ENCODE assay signal across 18 mouse cellular contexts in genomic region chr6:142932582-142932981, GRCm38 (mm10). TPM values are rescaled to one million over a fixed set of nuclear protein-coding genes. Genes with fewer than 3 reads are reported as not detected.
DNase-seq lines count a peak whose midpoint lies in the region; ATAC-seq and TF ChIP-seq lines count a peak whose summit lies in the region.
"Had no signal": no experiment of that assay in that cellular context is flagged by ENCODE, and none has a peak within 500 bp of the region (broad histone marks: within the 10 kb centered on the region; RNA-seq: fewer than 3 reads in every experiment).

No protein-coding gene starts in this region.

- no peak for TF ChIP-seq POLR2A in heart, adult 2 months (IDR thresholded peaks at IDR 0.05; ENCODE audit: insufficient read depth, low read depth, low read length)
- TF ChIP-seq POLR2A in spleen, adult 2 months (IDR thresholded peaks at IDR 0.05; ENCODE audit: low read depth, low read length): no peak

- no peaks in the 10 kb centered on the region for H3K9me3 ChIP-seq in heart, embryonic 12.5 days (replicated peaks)
- no peaks in the 10 kb centered on the region for H3K9me3 ChIP-seq in hindbrain, embryonic 13.5 days
- no peaks in the 10 kb centered on the region for H3K9me3 ChIP-seq in hindbrain, embryonic 10.5 days
- H3K9me3 ChIP-seq in midbrain, postnatal 0 days (ENCODE audit: low read length): no peaks in the 10 kb centered on the region
- H3K9me3 ChIP-seq: embryonic facial prominence, embryonic 15.5 days; midbrain, embryonic 13.5 days; neural tube, embryonic 15.5 days had no signal

- no peak for TF ChIP-seq CTCF in heart, adult 2 months (IDR thresholded peaks at IDR 0.05)
- no peak for TF ChIP-seq CTCF in spleen, adult 2 months (IDR thresholded peaks at IDR 0.05; ENCODE audit: extremely low read depth, insufficient read depth, insufficient read length, insufficient replicate concordance)
- no peak for TF ChIP-seq CTCF in midbrain, postnatal 0 days (IDR thresholded peaks at IDR 0.05)

- H3K27me3 ChIP-seq in heart, embryonic 12.5 days (replicated peaks): no peaks in the 10 kb centered on the region
- H3K27me3 ChIP-seq in heart, adult 2 months (ENCODE audit: control insufficient read depth, insufficient read depth, low read length): 0 out of 2 replicates have a peak, but pooled peaks cover 1% of the 10 kb centered on the region
- no peaks in the 10 kb centered on the region for H3K27me3 ChIP-seq in hindbrain, embryonic 13.5 days
- no peaks in the 10 kb centered on the region for H3K27me3 ChIP-seq in hindbrain, embryonic 10.5 days (ENCODE audit: insufficient read depth, poor library complexity, severe bottlenecking)
- no peaks in the 10 kb centered on the region for H3K27me3 ChIP-seq in spleen, adult 2 months (ENCODE audit: control insufficient read depth, insufficient read depth, low read length)
- H3K27me3 ChIP-seq in midbrain, postnatal 0 days (ENCODE audit: insufficient read depth, low read length): no peaks in the 10 kb centered on the region
- H3K27me3 ChIP-seq: embryonic facial prominence, embryonic 15.5 days; midbrain, embryonic 13.5 days; neural tube, embryonic 15.5 days had no signal

- no peak overlapping the region for H3K9ac ChIP-seq in heart, embryonic 12.5 days
- no peak overlapping the region for H3K9ac ChIP-seq in heart, adult 2 months (ENCODE audit: low read depth, low read length)
- no peak overlapping the region for H3K9ac ChIP-seq in hindbrain, embryonic 13.5 days
- H3K9ac ChIP-seq in midbrain, postnatal 0 days (replicated peaks; ENCODE audit: low read length, poor library complexity, severe bottlenecking): no peak overlapping the region
- H3K9ac ChIP-seq: embryonic facial prominence, embryonic 15.5 days; midbrain, embryonic 13.5 days; neural tube, embryonic 15.5 days had no signal

- no peaks in the 10 kb centered on the region for H3K36me3 ChIP-seq in heart, embryonic 12.5 days
- no peaks in the 10 kb centered on the region for H3K36me3 ChIP-seq in heart, adult 2 months (ENCODE audit: control insufficient read depth, insufficient read depth, low read length)
- H3K36me3 ChIP-seq in hindbrain, embryonic 13.5 days: 0 out of 2 replicates have a peak, but pooled peaks cover 3% of the 10 kb centered on the region
- H3K36me3 ChIP-seq in hindbrain, embryonic 10.5 days: no peaks in the 10 kb centered on the region
- no peaks in the 10 kb centered on the region for H3K36me3 ChIP-seq in spleen, adult 2 months (ENCODE audit: control insufficient read depth, insufficient read depth, low read length)
- no peaks in the 10 kb centered on the region for H3K36me3 ChIP-seq in midbrain, postnatal 0 days (ENCODE audit: insufficient read depth, low read length)
- H3K36me3 ChIP-seq: embryonic facial prominence, embryonic 15.5 days; midbrain, embryonic 13.5 days; neural tube, embryonic 15.5 days had no signal

- peaks cover 4% of the 10 kb centered on the region; the same call in 1 of the 2 replicates for H3K4me1 ChIP-seq in heart, embryonic 12.5 days (replicated peaks)
- no peaks in the 10 kb centered on the region; the same call in 1 of the 2 replicates for H3K4me1 ChIP-seq in heart, adult 2 months (ENCODE audit: control insufficient read depth, insufficient read depth, low read length)
- peaks cover 5% of the 10 kb centered on the region; the same call in 1 of the 2 replicates for H3K4me1 ChIP-seq in hindbrain, embryonic 13.5 days (replicated peaks)
- H3K4me1 ChIP-seq in hindbrain, embryonic 10.5 days (replicated peaks): no peaks in the 10 kb centered on the region
- no peaks in the 10 kb centered on the region for H3K4me1 ChIP-seq in spleen, adult 2 months (ENCODE audit: control insufficient read depth, insufficient read depth, insufficient read length)
- H3K4me1 ChIP-seq in midbrain, postnatal 0 days (ENCODE audit: insufficient read depth, low read length): no peaks in the 10 kb centered on the region
- H3K4me1 ChIP-seq: embryonic facial prominence, embryonic 15.5 days; neural tube, embryonic 15.5 days had no signal

- H3K4me2 ChIP-seq in heart, embryonic 12.5 days: no peak overlapping the region
- H3K4me2 ChIP-seq in hindbrain, embryonic 13.5 days: no peak overlapping the region
- no peak overlapping the region for H3K4me2 ChIP-seq in midbrain, postnatal 0 days (ENCODE audit: low read depth, low read length, poor library complexity, severe bottlenecking)
- H3K4me2 ChIP-seq: embryonic facial prominence, embryonic 15.5 days; midbrain, embryonic 13.5 days; neural tube, embryonic 15.5 days had no signal

- ATAC-seq in heart, embryonic 12.5 days (ENCODE audit: insufficient number of reproducible peaks, low FRiP score): peak; percentile 47; the same call in 1 of the 2 replicates
- no peak for ATAC-seq in hindbrain, embryonic 13.5 days (ENCODE audit: low FRiP score)
- no peak for ATAC-seq in midbrain, postnatal 0 days (ENCODE audit: low FRiP score)
- ATAC-seq: forebrain, embryonic 16.5 days; midbrain, embryonic 13.5 days had no signal

- H3K79me2 ChIP-seq in heart, adult 2 months (replicated peaks; ENCODE audit: control insufficient read depth, insufficient read depth, low read length): no peaks in the 10 kb centered on the region

- no peak overlapping the region for H3K4me3 ChIP-seq in heart, embryonic 12.5 days
- H3K4me3 ChIP-seq in heart, adult 2 months: no peak overlapping the region
- H3K4me3 ChIP-seq in hindbrain, embryonic 13.5 days: no peak overlapping the region
- no peak overlapping the region for H3K4me3 ChIP-seq in hindbrain, embryonic 10.5 days
- H3K4me3 ChIP-seq in spleen, adult 2 months (ENCODE audit: extremely low read depth, insufficient read depth, insufficient read length): no peak overlapping the region
- no peak overlapping the region for H3K4me3 ChIP-seq in midbrain, postnatal 0 days (ENCODE audit: low read depth, low read length)
- H3K4me3 ChIP-seq: embryonic facial prominence, embryonic 15.5 days; midbrain, embryonic 13.5 days; neural tube, embryonic 15.5 days had no signal

- no peak for TF ChIP-seq EP300 in heart, adult 2 months (IDR thresholded peaks at IDR 0.05; ENCODE audit: insufficient read depth, low read depth, low read length)

- intact Hi-C loops in heart, adult 2 months (cut with DNase I): no loop called here

- WGBS in heart, embryonic 12.5 days: 55% methylated on average over 6 of the region's 6 CpGs
- 57% methylated on average over 6 of the region's 6 CpGs for WGBS in heart, adult 2 months
- WGBS in hindbrain, embryonic 13.5 days: 87% methylated on average over 6 of the region's 6 CpGs
- 82% methylated on average over 6 of the region's 6 CpGs for WGBS in hindbrain, embryonic 10.5 days
- 61% methylated on average over 6 of the region's 6 CpGs for WGBS in spleen, adult 2 months
- WGBS in midbrain, postnatal 0 days: 84% methylated on average over 6 of the region's 6 CpGs

- H3K27ac ChIP-seq in heart, embryonic 12.5 days (ENCODE audit: poor library complexity, severe bottlenecking): peak overlapping the region; percentile 81
- H3K27ac ChIP-seq in heart, adult 2 months: no peak overlapping the region
- H3K27ac ChIP-seq in hindbrain, embryonic 13.5 days: 0 out of 2 replicates have a peak overlapping the region, but pooled peaks have one; percentile 26
- H3K27ac ChIP-seq in hindbrain, embryonic 10.5 days: no peak overlapping the region
- peak overlapping the region; percentile 38 for H3K27ac ChIP-seq in spleen, adult 2 months (ENCODE audit: insufficient read depth, low read length)
- H3K27ac ChIP-seq in midbrain, postnatal 0 days (ENCODE audit: low read depth, low read length): no peak overlapping the region
- H3K27ac ChIP-seq: embryonic facial prominence, embryonic 15.5 days; midbrain, embryonic 13.5 days; neural tube, embryonic 15.5 days had no signal

- no peak for DNase-seq in heart, adult 2 months
- DNase-seq in hindbrain, embryonic 10.5 days (ENCODE audit: low spot score): no peak
- DNase-seq in spleen, adult 2 months (ENCODE audit: low read depth in 1 of 2, low spot score in 2 of 2): no peak
- no peak for DNase-seq in spleen, postnatal 36 days (ENCODE audit: low spot score in 2 of 2)
- DNase-seq in midbrain, postnatal 0 days (ENCODE audit: low spot score): no peak
- DNase-seq: adrenal gland, adult 2 months; cerebellum, adult 2 months; cerebellum, postnatal 36 days; gastrocnemius, postnatal 25 days; kidney, postnatal 25 days; lung, postnatal 14 days; right cerebral cortex, postnatal 14 days had no signal

RNA-seq across cellular contexts. Expression of gene St8sia1, which starts 31.7 kb away (rescaled TPM):
- 3.7 and 4.0 TPM in 2 replicates for polyA plus RNA-seq in heart, embryonic 12.5 days (2016; fragmentation: Nextera tagmentation; extraction: Ambion mirVana)
- total RNA-seq in heart, adult 2 months (2021): under 1 TPM; 0.10 to 0.11 TPM
- 0.10 and 0.15 TPM in 2 replicates for polyA plus RNA-seq in heart, adult 2 months (2012; rRNA removed)
- 7.6 and 7.7 TPM in 2 replicates for polyA plus RNA-seq in hindbrain, embryonic 13.5 days (2015; fragmentation: Nextera tagmentation; extraction: Ambion mirVana)
- 3.6 and 5.4 TPM in 2 replicates for polyA plus RNA-seq in hindbrain, embryonic 10.5 days (2016; fragmentation: Nextera tagmentation; extraction: Ambion mirVana)
- polyA plus RNA-seq in spleen, adult 2 months (2012; rRNA removed): 1.9 and 2.5 TPM in 2 replicates
- total RNA-seq in midbrain, postnatal 0 days (2014; rRNA removed): 17.7 and 25.3 TPM in 2 replicates
- polyA plus RNA-seq in midbrain, postnatal 0 days (2015; fragmentation: Nextera tagmentation; extraction: Ambion mirVana): 4.0 and 4.5 TPM in 2 replicates

Comparison
In these comparisons a context has a peak if more than half of its experiments do, and no peak if none do; other contexts are left out.
1. H3K27ac ChIP-seq: peak in heart, embryonic 12.5 days (single experiment), hindbrain, embryonic 13.5 days (single experiment) and spleen, adult 2 months (single experiment); none in heart, adult 2 months (single experiment), hindbrain, embryonic 10.5 days (single experiment) and midbrain, postnatal 0 days (single experiment).